Mouse (Mus musculus): Measurements from ENCODE around the gene Efhd2. TPM values are rescaled to one million over a fixed set of nuclear protein-coding genes. Genes with fewer than 3 reads are reported as not detected.

The Efhd2 gene
- polyA plus RNA-seq, 1 experiment from 2014 or later, result 45.8 TPM

- H3K9me3 ChIP-seq (replicated peaks), result no peaks in the 10 kb centered on the region
- ATAC-seq (ENCODE audit: insufficient read depth), result no peak
- WGBS (ENCODE audit: insufficient replicate concordance), result 83% methylated on average over 10 of the region's 10 CpGs
- H3K27me3 ChIP-seq, result no peaks in the 10 kb centered on the region
- peaks cover 66% of the 10 kb centered on the region for H3K4me1 ChIP-seq (replicated peaks)
- H3K27ac ChIP-seq (replicated peaks), result no peak overlapping the region
- no peak overlapping the region for H3K4me2 ChIP-seq
- peaks cover 33% of the 10 kb centered on the region for H3K36me3 ChIP-seq (replicated peaks)
- no peak overlapping the region for H3K4me3 ChIP-seq (replicated peaks)
- no peak overlapping the region for H3K9ac ChIP-seq
Observed at GRCm38 (mm10) chr4:141868051-141868450, 6.7 kb downstream of the Efhd2 start.

GRCm38 (mm10) chr4:141867498-141867897, 7.2 kb downstream of the Efhd2 start:
- Histone ChIP-seq H3K27me3 (no peaks in the 10 kb centered on the region), H3K36me3 (replicated peaks) (peaks cover 33% of the 10 kb centered on the region), H3K9ac (no peak overlapping the region), H3K4me2 (no peak overlapping the region), H3K4me3 (replicated peaks) (no peak overlapping the region), H3K9me3 (replicated peaks) (no peaks in the 10 kb centered on the region), H3K27ac (replicated peaks) (no peak overlapping the region), H3K4me1 (replicated peaks) (peaks cover 60% of the 10 kb centered on the region)
- no peak for ATAC-seq (ENCODE audit: insufficient read depth)
- WGBS (ENCODE audit: insufficient replicate concordance), result 76% methylated on average over 4 of the region's 4 CpGs

GRCm38 (mm10) chr4:141866933-141867490, 7.7 kb downstream of the Efhd2 start:
- Histone ChIP-seq H3K36me3 (replicated peaks) (peaks cover 34% of the 10 kb centered on the region), H3K27ac (replicated peaks) (no peak overlapping the region), H3K4me2 (no peak overlapping the region), H3K27me3 (no peaks in the 10 kb centered on the region), H3K9me3 (replicated peaks) (no peaks in the 10 kb centered on the region), H3K4me3 (replicated peaks) (no peak overlapping the region), H3K9ac (no peak overlapping the region), H3K4me1 (replicated peaks) (peaks cover 56% of the 10 kb centered on the region)
- WGBS (ENCODE audit: insufficient replicate concordance), result 70% methylated on average over 10 of the region's 10 CpGs
- no peak for ATAC-seq (ENCODE audit: insufficient read depth)

- peaks cover 42% of the 10 kb centered on the region for H3K4me1 ChIP-seq (replicated peaks)
- ATAC-seq (ENCODE audit: insufficient read depth), result no peak
Observed at GRCm38 (mm10) chr4:141865600-141865999, 9.1 kb downstream of the Efhd2 start.

GRCm38 (mm10) chr4:141865006-141865405, 9.7 kb downstream of the Efhd2 start:
- peaks cover 43% of the 10 kb centered on the region for H3K36me3 ChIP-seq (replicated peaks)
- no peaks in the 10 kb centered on the region for H3K27me3 ChIP-seq
- no peak overlapping the region for H3K4me3 ChIP-seq (replicated peaks)
- no peak for ATAC-seq (ENCODE audit: insufficient read depth)
- H3K4me1 ChIP-seq (replicated peaks), result peaks cover 36% of the 10 kb centered on the region
- 78% methylated on average over 5 of the region's 5 CpGs for WGBS (ENCODE audit: insufficient replicate concordance)
- no peak overlapping the region for H3K9ac ChIP-seq
- H3K9me3 ChIP-seq (replicated peaks), result no peaks in the 10 kb centered on the region
- H3K4me2 ChIP-seq, result no peak overlapping the region
- H3K27ac ChIP-seq (replicated peaks), result no peak overlapping the region

More at GRCm38 (mm10) chr4:141865600-141865999, 9.1 kb downstream of the Efhd2 start:
- Histone ChIP-seq H3K4me3 (replicated peaks) (no peak overlapping the region), H3K36me3 (replicated peaks) (peaks cover 42% of the 10 kb centered on the region), H3K9me3 (replicated peaks) (no peaks in the 10 kb centered on the region), H3K4me2 (no peak overlapping the region), H3K27me3 (no peaks in the 10 kb centered on the region), H3K27ac (replicated peaks) (no peak overlapping the region), H3K9ac (no peak overlapping the region)
- 78% methylated on average over 5 of the region's 5 CpGs for WGBS (ENCODE audit: insufficient replicate concordance)

GRCm38 (mm10) chr4:141864506-141864905, 10.2 kb downstream of the Efhd2 start:
- Histone ChIP-seq H3K9me3 (replicated peaks) (no peaks in the 10 kb centered on the region), H3K27ac (replicated peaks) (no peak overlapping the region), H3K9ac (no peak overlapping the region), H3K27me3 (no peaks in the 10 kb centered on the region), H3K4me1 (replicated peaks) (peaks cover 31% of the 10 kb centered on the region; the same call in 1 of the 2 replicates), H3K4me3 (replicated peaks) (no peak overlapping the region), H3K4me2 (no peak overlapping the region), H3K36me3 (replicated peaks) (peaks cover 48% of the 10 kb centered on the region)
- ATAC-seq (ENCODE audit: insufficient read depth), result no peak
- 84% methylated on average over 8 of the region's 8 CpGs for WGBS (ENCODE audit: insufficient replicate concordance)

GRCm38 (mm10) chr4:141863726-141864280, 10.9 kb downstream of the Efhd2 start:
- no peak overlapping the region for H3K4me2 ChIP-seq
- H3K9me3 ChIP-seq (replicated peaks), result no peaks in the 10 kb centered on the region
- ATAC-seq (ENCODE audit: insufficient read depth), result no peak
- peaks cover 24% of the 10 kb centered on the region; the same call in 1 of the 2 replicates for H3K4me1 ChIP-seq (replicated peaks)
- no peak overlapping the region for H3K4me3 ChIP-seq (replicated peaks)
- peaks cover 50% of the 10 kb centered on the region for H3K36me3 ChIP-seq (replicated peaks)
- no peak overlapping the region for H3K9ac ChIP-seq
- 77% methylated on average over 7 of the region's 7 CpGs for WGBS (ENCODE audit: insufficient replicate concordance)
- no peak overlapping the region for H3K27ac ChIP-seq (replicated peaks)
- H3K27me3 ChIP-seq, result no peaks in the 10 kb centered on the region

- WGBS (ENCODE audit: insufficient replicate concordance), result 66% methylated on average over 5 of the region's 5 CpGs
- Histone ChIP-seq H3K36me3 (replicated peaks) (peaks cover 52% of the 10 kb centered on the region), H3K9me3 (replicated peaks) (no peaks in the 10 kb centered on the region), H3K4me2 (no peak overlapping the region), H3K4me3 (replicated peaks) (no peak overlapping the region), H3K4me1 (replicated peaks) (peaks cover 18% of the 10 kb centered on the region; the same call in 1 of the 2 replicates), H3K27ac (replicated peaks) (no peak overlapping the region), H3K27me3 (no peaks in the 10 kb centered on the region), H3K9ac (no peak overlapping the region)
- ATAC-seq (ENCODE audit: insufficient read depth), result no peak
Observed at GRCm38 (mm10) chr4:141862867-141863266, 11.9 kb downstream of the Efhd2 start.

GRCm38 (mm10) chr4:141861591-141862295, 13.0 kb downstream of the Efhd2 start:
- H3K9ac ChIP-seq, result no peak overlapping the region
- peaks cover 56% of the 10 kb centered on the region for H3K36me3 ChIP-seq (replicated peaks)
- no peak overlapping the region for H3K4me3 ChIP-seq (replicated peaks)
- H3K27ac ChIP-seq (replicated peaks), result no peak overlapping the region
- WGBS (ENCODE audit: insufficient replicate concordance), result 64% methylated on average over 17 of the region's 17 CpGs
- peaks cover 14% of the 10 kb centered on the region; the same call in 1 of the 2 replicates for H3K4me1 ChIP-seq (replicated peaks)
- no peak overlapping the region for H3K4me2 ChIP-seq
- H3K9me3 ChIP-seq (replicated peaks), result no peaks in the 10 kb centered on the region
- ATAC-seq (ENCODE audit: insufficient read depth), result no peak
- no peaks in the 10 kb centered on the region for H3K27me3 ChIP-seq

- no peak overlapping the region for H3K27ac ChIP-seq (replicated peaks)
- ATAC-seq (ENCODE audit: insufficient read depth), result no peak
- WGBS (ENCODE audit: insufficient replicate concordance), result 77% methylated on average over 19 of the region's 19 CpGs
Observed at GRCm38 (mm10) chr4:141860246-141860841, 14.4 kb downstream of the Efhd2 start.

GRCm38 (mm10) chr4:141859351-141859750, 15.4 kb downstream of the Efhd2 start:
- H3K9me3 ChIP-seq (replicated peaks), result no peaks in the 10 kb centered on the region
- no peak overlapping the region for H3K27ac ChIP-seq (replicated peaks)
- H3K27me3 ChIP-seq, result no peaks in the 10 kb centered on the region
- H3K4me2 ChIP-seq, result no peak overlapping the region
- 0 out of 2 replicates have a peak, but pooled peaks cover 4% of the 10 kb centered on the region for H3K4me1 ChIP-seq (replicated peaks)
- whole genome bisulfite sequencing (ENCODE audit: insufficient replicate concordance), result 87% methylated on average over 14 of the region's 14 CpGs
- no peak overlapping the region for H3K4me3 ChIP-seq (replicated peaks)
- H3K9ac ChIP-seq, result no peak overlapping the region
- no peak for ATAC-seq (ENCODE audit: insufficient read depth)
- H3K36me3 ChIP-seq (replicated peaks), result peaks cover 46% of the 10 kb centered on the region

More at GRCm38 (mm10) chr4:141860246-141860841, 14.4 kb downstream of the Efhd2 start:
- Histone ChIP-seq H3K27me3 (no peaks in the 10 kb centered on the region), H3K9me3 (replicated peaks) (no peaks in the 10 kb centered on the region), H3K4me1 (replicated peaks) (peaks cover 9% of the 10 kb centered on the region; the same call in 1 of the 2 replicates), H3K36me3 (replicated peaks) (peaks cover 51% of the 10 kb centered on the region), H3K9ac (no peak overlapping the region), H3K4me2 (no peak overlapping the region), H3K4me3 (replicated peaks) (no peak overlapping the region)

Data from liver, embryonic 15.5 days (tissue).